Mouse (Mus musculus) heart, postnatal 25 days (tissue): ENCODE measurements around the gene Slc1a7. TPM values are rescaled to one million over a fixed set of nuclear protein-coding genes. Genes with fewer than 3 reads are reported as not detected.

ENCODE experiments used
- DNase-seq: peaks from one replicate; pipeline ENCODE4 v3.0.0; 2022; ENCODE audit warnings: low spot score
- intact Hi-C: fragments of 180-260 bp; cut with DNase I; formaldehyde crosslinking; loops from one replicate; pipeline ENCODE4 v1.15.1; 2025
- total RNA-seq, 2 experiments: library from RNA; stranded (reverse); gene quantifications; 2 replicates each; pipeline ENCODE4 v1.2.3; 2021

The Slc1a7 gene
- total RNA-seq, 2 experiments from 2014 or later: 0.29 to 0.39 TPM

GRCm38 (mm10) chr4:107962792-107963191 lies 5.3 kb upstream of the Slc1a7 start:
- intact Hi-C loops: loop anchor here (2.0 kb wide), 1 partner anchor 54 kb away; no protein-coding TSS in a partner anchor
- no peak for DNase-seq

- no peak for DNase-seq
- intact Hi-C loops: no loop called here
Observed at GRCm38 (mm10) chr4:107966416-107967109, 1.6 kb upstream of the Slc1a7 start.

- intact Hi-C loops: no loop called here
- no peak for DNase-seq
Observed at GRCm38 (mm10) chr4:107969781-107970180, 1.6 kb downstream of the Slc1a7 start.

- intact Hi-C loops: no loop called here
- no peak for DNase-seq
Observed at GRCm38 (mm10) chr4:107971162-107971561, 3.0 kb downstream of the Slc1a7 start.

GRCm38 (mm10) chr4:107974527-107974926 lies 6.4 kb downstream of the Slc1a7 start:
- DNase-seq: no peak
- intact Hi-C loops: no loop called here

GRCm38 (mm10) chr4:107975004-107975403 lies 6.9 kb downstream of the Slc1a7 start:
- intact Hi-C loops: no loop called here
- DNase-seq: no peak

GRCm38 (mm10) chr4:107977593-107977992 lies 9.5 kb downstream of the Slc1a7 start:
- intact Hi-C loops: no loop called here
- no peak for DNase-seq

- intact Hi-C loops: no loop called here
Observed at GRCm38 (mm10) chr4:107979530-107979929, 11.4 kb downstream of the Slc1a7 start.

GRCm38 (mm10) chr4:107980002-107980600 lies 12.0 kb downstream of the Slc1a7 start:
- intact Hi-C loops: no loop called here
- no peak for DNase-seq

More at GRCm38 (mm10) chr4:107979530-107979929, 11.4 kb downstream of the Slc1a7 start:
- no peak for DNase-seq

GRCm38 (mm10) chr4:107983717-107984116 lies 15.6 kb downstream of the Slc1a7 start:
- DNase-seq: no peak
- intact Hi-C loops: no loop called here

GRCm38 (mm10) chr4:107984282-107984981 lies 16.3 kb downstream of the Slc1a7 start:
- intact Hi-C loops: no loop called here
- peak; percentile 78 for DNase-seq

GRCm38 (mm10) chr4:107985812-107986211 lies 17.7 kb downstream of the Slc1a7 start:
- intact Hi-C loops: no loop called here
- no peak for DNase-seq

GRCm38 (mm10) chr4:107986386-107987168 lies 18.4 kb downstream of the Slc1a7 start:
- no peak for DNase-seq
- intact Hi-C loops: no loop called here

GRCm38 (mm10) chr4:107988931-107989330 lies 20.8 kb downstream of the Slc1a7 start:
- intact Hi-C loops: no loop called here
- no peak for DNase-seq

GRCm38 (mm10) chr4:107990818-107991217 lies 22.7 kb downstream of the Slc1a7 start:
- no peak for DNase-seq
- intact Hi-C loops: no loop called here

- intact Hi-C loops: no loop called here
- no peak for DNase-seq
Observed at GRCm38 (mm10) chr4:107991879-107992278, 23.7 kb downstream of the Slc1a7 start.

- intact Hi-C loops: no loop called here
- no peak for DNase-seq
Observed at GRCm38 (mm10) chr4:107995011-107995410, 26.9 kb downstream of the Slc1a7 start.

- DNase-seq: no peak
- intact Hi-C loops: no loop called here
Observed at GRCm38 (mm10) chr4:107995727-107996126, 27.6 kb downstream of the Slc1a7 start.

- intact Hi-C loops: no loop called here
Observed at GRCm38 (mm10) chr4:107996418-107996986, 28.4 kb downstream of the Slc1a7 start.

More at GRCm38 (mm10) chr4:107996418-107996986, 28.4 kb downstream of the Slc1a7 start:
- no peak for DNase-seq
